Mouse (Mus musculus) olfactory bulb, adult 2 months (tissue): ENCODE data around the gene Cask.

Experiments
- CTCF ChIP-seq: fragments of 200-500 bp; IDR thresholded peaks from 2 replicates; pipeline ENCODE4 v1.5.1; 2012; ENCODE audit warnings: low read depth, mild to moderate bottlenecking, low read length, moderate library complexity; ENCODE audit not compliant: insufficient read depth
- POLR2A ChIP-seq: fragments of 200-500 bp; IDR thresholded peaks from 2 replicates; pipeline ENCODE4 v1.6.1; 2012; ENCODE audit warnings: mild to moderate bottlenecking, low read depth, low read length, moderate library complexity; ENCODE audit not compliant: insufficient read depth

DNA sequence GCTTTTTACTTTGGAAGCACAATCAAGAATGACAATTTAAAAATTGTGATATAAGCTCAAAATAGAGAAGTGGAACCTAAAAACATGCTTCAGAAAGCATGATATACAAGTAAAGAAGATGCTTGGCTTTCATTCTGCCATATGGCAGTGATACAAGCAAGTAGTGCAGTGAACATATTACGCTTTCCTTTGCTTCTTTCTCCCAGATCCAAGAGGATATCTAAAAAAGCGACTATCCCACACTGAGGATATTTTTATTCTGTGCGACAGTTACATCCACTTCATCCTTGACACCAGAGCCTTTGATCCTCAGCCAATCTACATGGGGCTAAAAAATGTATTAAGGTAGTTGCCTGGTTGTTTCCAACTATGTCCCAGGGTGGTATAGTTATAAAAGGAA lies 169.4 kb downstream of the Cask start:
- TF ChIP-seq CTCF (no peak), POLR2A (no peak)
